Mouse (Mus musculus): Measurements from ENCODE around the gene Glis3. TPM values are rescaled to one million over a fixed set of nuclear protein-coding genes. Genes with fewer than 3 reads are reported as not detected.

The Glis3 gene
- polyA plus RNA-seq, 1 experiment: 6.5 TPM

- 88% methylated on average over 2 of the region's 2 CpGs for WGBS
- no peak for DNase-seq
- Histone ChIP-seq H3K4me1 (ENCODE audit: control insufficient read depth, insufficient read depth, low read length) (no peaks in the 10 kb centered on the region), H3K4me3 (replicated peaks; ENCODE audit: extremely low read depth, low read depth, low read length) (no peak overlapping the region)
- TF ChIP-seq CTCF (IDR thresholded peaks at IDR 0.05; ENCODE audit: insufficient read depth, low read length): no peak
These were observed 304.1 kb downstream of the Glis3 start for GRCm38 (mm10) chr19:28375746-28376145.

- DNase-seq: no peak
- Histone ChIP-seq H3K4me1 (ENCODE audit: control insufficient read depth, insufficient read depth, low read length) (no peaks in the 10 kb centered on the region), H3K4me3 (replicated peaks; ENCODE audit: extremely low read depth, low read depth, low read length) (no peak overlapping the region)
- WGBS: 85% methylated on average over 2 of the region's 2 CpGs
- TF ChIP-seq CTCF (IDR thresholded peaks at IDR 0.05; ENCODE audit: insufficient read depth, low read length) (no peak), POLR2A (IDR thresholded peaks at IDR 0.05; ENCODE audit: borderline replicate concordance, extremely low read depth, low read depth, low read length) (no peak)
These were observed 305.4 kb downstream of the Glis3 start for GRCm38 (mm10) chr19:28374524-28374923.

GRCm38 (mm10) chr19:28368215-28368614 lies 311.7 kb downstream of the Glis3 start:
- DNase-seq: no peak

GRCm38 (mm10) chr19:28367274-28367673 lies 312.6 kb downstream of the Glis3 start:
- Histone ChIP-seq H3K4me1 (ENCODE audit: control insufficient read depth, insufficient read depth, low read length) (no peaks in the 10 kb centered on the region), H3K4me3 (replicated peaks; ENCODE audit: extremely low read depth, low read depth, low read length) (no peak overlapping the region)
- DNase-seq: no peak
- TF ChIP-seq POLR2A (IDR thresholded peaks at IDR 0.05; ENCODE audit: borderline replicate concordance, extremely low read depth, low read depth, low read length): no peak
- no peak for TF ChIP-seq CTCF (IDR thresholded peaks at IDR 0.05; ENCODE audit: insufficient read depth, low read length)
- WGBS: 84% methylated on average over 6 of the region's 6 CpGs

More at GRCm38 (mm10) chr19:28368215-28368614, 311.7 kb downstream of the Glis3 start:
- Histone ChIP-seq H3K4me1 (ENCODE audit: control insufficient read depth, insufficient read depth, low read length) (no peaks in the 10 kb centered on the region), H3K4me3 (replicated peaks; ENCODE audit: extremely low read depth, low read depth, low read length) (no peak overlapping the region)
- no peak for TF ChIP-seq POLR2A (IDR thresholded peaks at IDR 0.05; ENCODE audit: borderline replicate concordance, extremely low read depth, low read depth, low read length)
- no peak for TF ChIP-seq CTCF (IDR thresholded peaks at IDR 0.05; ENCODE audit: insufficient read depth, low read length)
- WGBS: 72% methylated on average over 4 of the region's 4 CpGs

GRCm38 (mm10) chr19:28366766-28367165 lies 313.1 kb downstream of the Glis3 start:
- H3K4me1 ChIP-seq (ENCODE audit: control insufficient read depth, insufficient read depth, low read length): no peaks in the 10 kb centered on the region
- no peak for TF ChIP-seq CTCF (IDR thresholded peaks at IDR 0.05; ENCODE audit: insufficient read depth, low read length)
- TF ChIP-seq POLR2A (IDR thresholded peaks at IDR 0.05; ENCODE audit: borderline replicate concordance, extremely low read depth, low read depth, low read length): no peak
- WGBS: 84% methylated on average over 1 of the region's 1 CpGs
- no peak for DNase-seq
- no peak overlapping the region for H3K4me3 ChIP-seq (replicated peaks; ENCODE audit: extremely low read depth, low read depth, low read length)

- Histone ChIP-seq H3K4me1 (ENCODE audit: control insufficient read depth, insufficient read depth, low read length) (no peaks in the 10 kb centered on the region), H3K4me3 (replicated peaks; ENCODE audit: extremely low read depth, low read depth, low read length) (no peak overlapping the region)
- peak; percentile 65 for TF ChIP-seq CTCF (IDR thresholded peaks at IDR 0.05; ENCODE audit: insufficient read depth, low read length)
- TF ChIP-seq POLR2A (IDR thresholded peaks at IDR 0.05; ENCODE audit: borderline replicate concordance, extremely low read depth, low read depth, low read length): no peak
- WGBS: 64% methylated on average over 7 of the region's 7 CpGs
- peak; percentile 31 for DNase-seq
These were observed 314.0 kb downstream of the Glis3 start for GRCm38 (mm10) chr19:28365897-28366296.

- TF ChIP-seq POLR2A (IDR thresholded peaks at IDR 0.05; ENCODE audit: borderline replicate concordance, extremely low read depth, low read depth, low read length) (no peak), CTCF (IDR thresholded peaks at IDR 0.05; ENCODE audit: insufficient read depth, low read length) (no peak)
- no peaks in the 10 kb centered on the region for H3K4me1 ChIP-seq (ENCODE audit: control insufficient read depth, insufficient read depth, low read length)
- WGBS: 83% methylated on average over 4 of the region's 4 CpGs
- H3K4me3 ChIP-seq (replicated peaks; ENCODE audit: extremely low read depth, low read depth, low read length): no peak overlapping the region
- no peak for DNase-seq
These were observed 319.0 kb downstream of the Glis3 start for GRCm38 (mm10) chr19:28360884-28361283.

- TF ChIP-seq CTCF (IDR thresholded peaks at IDR 0.05; ENCODE audit: insufficient read depth, low read length): no peak
- TF ChIP-seq POLR2A (IDR thresholded peaks at IDR 0.05; ENCODE audit: borderline replicate concordance, extremely low read depth, low read depth, low read length): no peak
- Histone ChIP-seq H3K4me1 (ENCODE audit: control insufficient read depth, insufficient read depth, low read length) (no peaks in the 10 kb centered on the region), H3K4me3 (replicated peaks; ENCODE audit: extremely low read depth, low read depth, low read length) (no peak overlapping the region)
- 77% methylated on average over 9 of the region's 9 CpGs for WGBS
- DNase-seq: no peak
These were observed 322.3 kb downstream of the Glis3 start for GRCm38 (mm10) chr19:28357595-28357994.

- WGBS: 78% methylated on average over 13 of the region's 13 CpGs
- H3K4me1 ChIP-seq (ENCODE audit: control insufficient read depth, insufficient read depth, low read length): no peaks in the 10 kb centered on the region
These were observed 328.5 kb downstream of the Glis3 start for GRCm38 (mm10) chr19:28351068-28352066.

More at GRCm38 (mm10) chr19:28351068-28352066, 328.5 kb downstream of the Glis3 start:
- TF ChIP-seq POLR2A (IDR thresholded peaks at IDR 0.05; ENCODE audit: borderline replicate concordance, extremely low read depth, low read depth, low read length) (no peak), CTCF (IDR thresholded peaks at IDR 0.05; ENCODE audit: insufficient read depth, low read length) (no peak)
- no peak for DNase-seq
- no peak overlapping the region for H3K4me3 ChIP-seq (replicated peaks; ENCODE audit: extremely low read depth, low read depth, low read length)

Data from lung, adult 2 months (tissue).